Mouse (Mus musculus) lung, postnatal 10 days (tissue): ENCODE measurements around the gene Echdc3.

Experiments used
- DNase-seq: peaks from one replicate; pipeline ENCODE4 v3.0.0; 2021

Gene Echdc3

DNA sequence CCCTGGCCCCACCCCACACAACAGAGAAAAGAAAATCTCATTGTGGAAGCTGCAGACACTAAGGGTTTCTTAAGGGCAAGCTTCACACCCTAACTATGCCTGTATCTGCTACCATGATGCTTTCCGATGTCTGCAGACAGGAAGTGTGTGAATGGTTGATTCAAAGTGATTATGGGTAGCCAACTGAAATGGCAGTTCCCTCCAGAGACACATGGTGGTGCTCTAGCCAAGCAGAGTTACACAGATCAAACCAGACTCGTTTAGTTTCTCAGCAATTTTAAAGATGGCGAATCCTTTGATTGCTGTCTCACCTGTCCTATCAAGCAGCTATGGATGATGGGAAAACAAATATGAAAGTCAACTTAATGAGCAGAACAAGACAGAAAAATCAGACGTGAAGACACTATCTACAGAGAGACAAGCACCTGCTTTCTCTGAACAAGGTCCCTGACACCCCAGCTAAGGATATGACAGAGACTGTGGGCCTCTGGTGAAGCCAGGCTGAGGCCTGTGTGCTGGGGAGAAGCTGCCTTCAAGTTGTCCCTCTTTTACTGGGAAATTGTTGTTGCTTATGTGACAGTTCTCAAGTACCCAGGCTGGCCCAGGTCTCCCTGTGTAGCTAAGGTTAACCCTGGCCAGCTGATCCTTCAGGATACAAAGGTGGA, 7.4 kb upstream of the Echdc3 start:
- peak; percentile 88 for DNase-seq

GRCm38 (mm10) chr2:6212327-6212723, 508 bp downstream of the Echdc3 start:
- DNase-seq, result no peak

DNA sequence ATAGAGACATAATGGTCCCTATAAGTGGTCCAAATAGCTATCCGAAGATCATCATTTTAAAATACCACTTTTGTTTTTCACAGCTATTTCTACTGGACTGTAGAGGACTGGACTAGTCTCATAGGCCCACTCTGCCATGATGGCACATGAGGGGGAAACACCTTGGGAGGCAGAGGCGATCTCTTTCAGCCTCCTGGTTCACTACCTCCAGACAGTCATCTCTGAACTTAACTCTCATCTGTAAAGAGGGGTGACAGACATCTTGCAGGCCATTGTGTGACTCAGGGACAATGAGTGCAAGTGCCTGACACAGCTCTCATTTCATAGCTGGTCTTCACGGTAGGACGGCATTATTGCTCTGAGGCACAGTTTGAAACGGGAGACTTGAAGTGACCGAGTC, 2.0 kb downstream of the Echdc3 start:
- DNase-seq, result no peak

GRCm38 (mm10) chr2:6209746-6210145, 3.1 kb downstream of the Echdc3 start:
- DNase-seq, result no peak

- DNase-seq, result no peak
Measured at GRCm38 (mm10) chr2:6209116-6209515, 3.7 kb downstream of the Echdc3 start.

GRCm38 (mm10) chr2:6207736-6208135, 5.1 kb downstream of the Echdc3 start:
- DNase-seq, result no peak

- peak; percentile 55 for DNase-seq
Measured at GRCm38 (mm10) chr2:6196363-6196973, 16.4 kb downstream of the Echdc3 start.

- peak; percentile 54 for DNase-seq
Measured at GRCm38 (mm10) chr2:6195468-6196239, 17.2 kb downstream of the Echdc3 start.

DNA sequence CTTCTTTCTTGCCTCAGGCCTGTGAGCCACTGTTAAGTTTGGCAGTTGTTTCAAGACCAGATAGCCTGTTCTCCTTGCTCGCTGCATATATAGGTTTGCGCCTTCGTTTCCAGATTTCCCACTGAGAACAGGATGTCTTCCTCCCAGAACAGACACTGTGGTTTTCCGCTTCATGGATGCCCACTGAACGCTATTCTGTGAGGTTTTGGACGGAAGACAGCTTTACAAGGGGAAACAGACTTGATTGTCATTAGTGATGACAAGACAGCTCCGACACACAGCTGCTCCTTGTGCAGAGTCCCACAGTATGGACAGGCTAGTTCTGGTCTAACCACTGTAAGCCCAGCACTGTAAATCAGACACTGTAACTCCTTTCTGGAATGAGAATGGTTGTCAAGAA, 18.3 kb downstream of the Echdc3 start:
- no peak for DNase-seq

- peak; percentile 63 for DNase-seq
Measured at GRCm38 (mm10) chr2:6193591-6193973, 19.3 kb downstream of the Echdc3 start.

DNA sequence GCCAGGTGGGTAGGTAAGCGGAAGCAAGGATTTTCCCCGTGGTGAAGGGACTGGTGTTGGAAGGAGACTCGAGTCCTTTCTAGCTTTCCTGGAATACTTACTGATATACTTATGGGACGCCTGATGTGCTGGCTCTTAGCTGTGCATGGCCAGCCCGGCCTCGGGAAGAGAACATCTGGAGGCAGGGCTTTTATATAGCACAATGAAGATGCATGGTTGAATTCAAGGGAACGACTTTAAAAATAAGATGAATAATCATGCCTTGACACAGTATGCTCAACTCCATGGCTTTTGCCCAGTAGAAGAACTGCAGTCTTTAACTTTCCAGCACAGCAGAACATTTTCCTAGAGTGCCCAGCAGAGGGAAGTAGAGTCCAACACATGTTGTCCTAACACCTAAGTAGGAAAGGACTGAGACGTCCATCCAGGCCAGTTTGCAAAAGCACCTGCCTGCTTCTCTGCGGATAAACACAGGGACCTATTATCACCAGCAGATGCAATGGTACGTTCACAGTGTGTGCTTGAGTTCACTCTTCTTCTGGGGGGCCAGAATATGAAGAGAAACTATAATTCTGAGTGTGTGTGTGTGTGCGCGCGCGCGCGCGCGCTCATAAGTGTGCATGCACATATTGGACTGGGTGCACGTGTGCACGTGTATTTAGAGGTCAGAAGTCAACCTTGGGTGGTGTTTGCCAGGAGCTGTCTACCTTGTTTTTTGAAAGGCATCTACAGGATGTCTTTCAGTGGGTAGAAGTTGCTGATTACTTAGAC, 19.8 kb downstream of the Echdc3 start:
- DNase-seq, result peak; percentile 87

GRCm38 (mm10) chr2:6190036-6190435, 22.8 kb downstream of the Echdc3 start:
- DNase-seq, result no peak

GRCm38 (mm10) chr2:6189675-6189998, 23.2 kb downstream of the Echdc3 start:
- DNase-seq, result no peak

DNA sequence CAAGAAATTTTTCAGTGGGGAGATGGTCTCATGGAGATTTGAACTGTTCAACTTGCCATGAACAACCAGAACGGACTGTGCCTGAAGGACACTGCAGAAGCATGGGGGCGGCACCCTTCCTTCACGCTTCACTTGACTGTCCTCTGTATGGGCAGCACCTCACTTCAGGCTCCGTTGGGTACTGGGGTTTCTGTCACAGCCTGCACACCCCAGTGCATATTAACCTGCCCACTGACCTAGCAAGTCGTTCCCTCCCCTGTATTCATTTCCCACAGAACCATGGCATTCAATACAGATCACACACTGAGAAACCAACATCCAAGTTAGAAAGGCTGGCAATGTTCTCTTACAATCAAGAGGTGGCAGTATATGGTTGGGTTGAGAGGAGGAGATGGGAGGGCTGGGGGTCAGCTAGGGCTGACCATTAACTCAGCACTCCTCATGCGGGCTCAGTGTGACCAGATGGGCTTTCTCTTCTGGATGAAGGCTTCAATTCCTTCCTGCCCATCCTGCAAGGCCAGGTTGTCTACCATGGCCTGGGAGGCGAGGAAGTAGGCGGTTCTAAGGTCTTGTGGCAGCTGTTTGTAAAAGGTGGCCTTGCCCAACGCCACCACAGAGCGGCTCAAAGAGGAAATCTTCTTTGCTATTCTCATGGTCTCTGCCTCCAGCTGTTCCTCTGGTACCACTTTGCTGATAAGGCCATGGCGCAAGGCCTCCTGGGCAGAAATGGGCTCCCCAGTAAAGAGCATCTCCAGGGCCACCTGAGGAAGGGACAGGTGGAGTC, 23.8 kb downstream of the Echdc3 start:
- no peak for DNase-seq

DNA sequence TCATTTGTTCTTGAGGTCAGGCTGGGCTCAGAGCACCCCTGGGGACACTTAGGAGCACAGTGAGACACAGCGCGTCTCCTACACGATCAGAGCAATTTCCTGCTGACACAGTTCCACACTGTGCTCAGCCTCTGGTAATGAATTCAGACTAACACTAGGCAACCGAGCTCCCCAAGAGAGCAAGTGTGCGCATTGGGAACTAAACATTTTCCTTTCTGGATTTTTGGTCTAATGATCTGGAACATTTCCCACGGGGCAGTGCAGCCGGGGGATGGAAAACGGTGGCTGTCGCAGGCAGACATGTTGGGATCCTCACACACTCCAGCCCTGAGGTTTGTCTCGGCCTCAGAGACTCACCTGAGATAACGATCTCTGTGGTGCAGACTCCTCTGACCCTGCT, 25.4 kb downstream of the Echdc3 start:
- DNase-seq, result no peak

GRCm38 (mm10) chr2:6186913-6187312, 25.9 kb downstream of the Echdc3 start:
- no peak for DNase-seq

- no peak for DNase-seq
Measured at GRCm38 (mm10) chr2:6179749-6180117, 33.1 kb downstream of the Echdc3 start.

DNA sequence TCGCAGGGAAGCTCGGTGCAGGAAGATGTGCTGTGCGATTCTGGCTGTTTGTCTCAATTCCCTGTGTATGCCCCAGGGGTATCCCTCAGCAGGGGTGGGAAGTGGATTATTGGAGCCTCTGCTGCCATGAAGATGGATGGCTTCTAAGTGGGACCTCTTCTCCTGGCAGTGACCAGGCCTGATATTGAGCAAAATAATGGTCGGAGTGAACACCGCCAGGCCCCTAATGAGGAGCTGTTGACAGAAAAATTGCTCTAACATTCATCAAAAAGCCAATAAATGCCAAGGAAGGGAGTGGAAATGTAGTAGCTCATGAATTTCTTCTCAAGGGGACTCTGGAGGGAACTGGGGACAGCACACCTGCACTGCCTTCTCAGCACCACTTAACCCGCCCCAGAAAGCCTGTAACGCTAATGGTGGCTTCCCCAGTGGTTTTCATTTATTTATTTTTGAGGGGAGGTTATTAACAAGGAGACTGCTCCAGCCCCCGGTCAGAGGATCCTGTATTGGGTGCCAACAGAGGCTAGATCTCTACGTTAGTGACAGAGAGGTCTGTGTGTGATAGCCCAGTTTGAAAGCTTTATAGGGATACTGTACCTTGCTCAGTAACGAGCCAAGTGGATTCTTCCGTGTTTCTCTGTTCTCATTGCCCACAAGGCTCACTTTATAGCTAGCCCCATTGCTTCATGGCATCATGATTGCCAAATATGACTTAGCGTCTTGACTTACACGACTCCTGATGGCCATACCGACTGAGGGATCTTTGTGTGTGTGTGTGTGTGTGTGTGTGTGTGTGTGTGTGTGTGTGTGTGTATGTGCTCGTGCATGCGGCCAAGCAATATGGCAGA, 33.7 kb downstream of the Echdc3 start:
- DNase-seq, result no peak

- no peak for DNase-seq
Measured at GRCm38 (mm10) chr2:6173013-6173412, 39.8 kb downstream of the Echdc3 start.

DNA sequence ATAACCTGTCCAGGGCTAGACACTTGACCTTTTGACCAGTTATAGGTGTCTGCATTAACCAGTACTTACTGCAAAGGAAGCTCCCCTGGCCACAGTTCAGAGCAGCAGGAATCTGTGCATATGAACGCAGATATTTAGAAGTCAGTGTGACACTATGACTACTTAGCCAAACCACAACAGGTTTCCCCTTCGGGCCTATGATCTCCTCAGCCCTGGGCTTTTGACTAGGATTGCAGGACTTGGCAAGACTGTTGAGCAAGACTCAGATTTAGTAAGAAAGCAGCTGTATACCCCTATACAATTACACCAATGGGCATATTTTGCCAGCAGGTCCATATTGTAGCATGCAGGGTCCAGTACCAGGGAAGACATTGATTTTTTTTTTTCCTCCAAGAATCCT, 44.3 kb downstream of the Echdc3 start:
- DNase-seq, result no peak

DNA sequence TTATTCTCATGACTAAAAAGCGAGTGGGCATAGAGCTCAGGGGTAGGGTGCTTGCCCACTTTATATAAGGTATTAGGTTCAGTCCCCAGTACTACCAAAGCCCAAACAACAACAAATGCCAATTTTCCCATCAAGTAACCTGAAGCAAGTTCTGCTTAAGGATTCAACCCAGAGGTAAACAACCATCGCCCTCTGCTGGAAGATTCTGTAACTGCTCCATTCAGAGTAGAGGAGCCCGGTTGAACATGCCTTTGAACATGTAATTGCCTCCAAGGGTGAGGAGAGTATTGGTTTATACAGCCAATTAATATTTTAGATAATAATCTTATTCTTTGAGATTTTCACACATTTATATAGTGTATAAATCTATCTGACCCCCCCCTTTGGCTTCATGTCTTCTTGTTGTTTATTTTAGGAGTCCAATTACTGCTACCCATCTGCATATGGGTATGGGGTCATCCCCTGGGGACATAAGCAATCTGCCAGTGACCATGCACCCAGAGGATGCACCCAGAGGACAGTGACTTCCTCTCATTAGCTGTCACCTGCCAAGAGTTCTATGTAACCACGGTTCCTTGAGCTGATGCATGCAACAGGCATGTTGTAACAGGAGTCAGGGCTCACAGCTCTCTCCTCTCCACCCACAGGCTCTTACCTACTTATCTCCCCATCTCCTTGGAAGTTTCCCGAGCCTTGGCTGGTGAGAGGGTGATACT, 44.8 kb downstream of the Echdc3 start:
- peak; percentile 88 for DNase-seq
